Mouse (Mus musculus): Measurements from ENCODE around the gene Kif17. TPM values are rescaled to one million over a fixed set of nuclear protein-coding genes. Genes with fewer than 3 reads are reported as not detected.
A peak's percentile ranks its signal among the peaks of the same experiment; 100 is the strongest.

Gene Kif17
- total RNA-seq, 4 experiments from 2014 or later = 0.11 to 0.22 (median 0.14) TPM; not detected in 1

DNA sequence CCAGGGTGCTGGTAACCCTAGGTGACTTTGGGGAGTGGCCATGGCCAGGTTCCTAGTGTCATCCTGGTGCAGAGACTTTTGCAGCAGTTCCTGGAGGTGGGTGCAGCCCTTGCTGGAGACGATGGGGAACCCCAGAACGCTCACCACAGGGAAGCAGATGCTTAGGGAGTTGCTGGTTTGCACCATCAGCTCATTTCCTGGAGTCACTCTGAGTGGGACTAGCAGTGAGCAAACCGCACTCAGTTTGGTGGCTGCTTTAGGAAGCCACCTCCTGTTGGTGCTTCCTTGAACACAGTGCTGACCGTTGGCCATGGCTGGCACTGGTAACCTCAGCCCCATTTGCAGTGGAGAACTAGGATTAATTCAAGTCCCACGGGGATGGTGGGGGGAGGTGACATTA lies 9.2 kb downstream of the Kif17 start:
- no peak for DNase-seq (ENCODE audit: low spot score)

DNA sequence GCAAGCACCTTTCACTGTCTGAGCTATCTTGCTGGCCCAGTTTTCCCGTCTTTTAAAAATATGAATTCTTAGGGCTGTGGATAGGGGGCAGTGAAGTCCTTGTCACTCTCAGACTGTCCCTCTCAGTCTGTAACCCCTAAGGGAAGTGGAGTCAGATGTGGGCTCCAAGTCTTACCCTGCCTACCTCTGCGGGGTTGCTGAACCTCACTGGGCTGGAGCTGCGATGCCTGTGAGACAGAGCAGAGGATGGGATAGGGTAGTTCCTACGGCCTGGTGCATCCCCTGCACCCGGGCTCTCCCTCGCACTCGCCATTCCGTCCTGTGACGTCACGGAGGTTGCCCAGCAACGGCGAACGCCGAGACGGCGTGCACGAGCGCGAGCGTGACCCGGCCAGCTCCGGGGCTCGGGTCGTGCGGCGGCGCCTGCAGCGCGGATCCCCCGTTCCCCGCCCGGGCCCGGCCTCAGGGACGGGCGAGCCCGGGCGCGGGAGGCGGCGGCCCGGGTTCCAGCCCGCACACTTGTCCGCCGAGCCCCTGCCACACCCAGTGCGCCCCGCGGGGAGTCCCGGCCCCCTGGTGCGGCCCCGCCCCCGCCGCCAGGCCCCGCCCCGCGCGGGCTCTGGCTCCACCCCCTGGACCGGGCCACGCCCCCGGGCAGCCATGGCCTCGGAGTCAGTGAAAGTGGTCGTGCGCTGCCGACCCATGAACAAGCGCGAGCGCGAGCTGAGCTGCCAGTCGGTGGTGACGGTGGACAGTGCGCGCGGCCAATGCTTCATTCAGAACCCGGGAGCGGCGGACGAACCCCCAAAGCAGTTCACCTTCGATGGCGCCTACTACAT lies 11.8 kb downstream of the Kif17 start:
- DNase-seq (ENCODE audit: low spot score) = peak; percentile 73

DNA sequence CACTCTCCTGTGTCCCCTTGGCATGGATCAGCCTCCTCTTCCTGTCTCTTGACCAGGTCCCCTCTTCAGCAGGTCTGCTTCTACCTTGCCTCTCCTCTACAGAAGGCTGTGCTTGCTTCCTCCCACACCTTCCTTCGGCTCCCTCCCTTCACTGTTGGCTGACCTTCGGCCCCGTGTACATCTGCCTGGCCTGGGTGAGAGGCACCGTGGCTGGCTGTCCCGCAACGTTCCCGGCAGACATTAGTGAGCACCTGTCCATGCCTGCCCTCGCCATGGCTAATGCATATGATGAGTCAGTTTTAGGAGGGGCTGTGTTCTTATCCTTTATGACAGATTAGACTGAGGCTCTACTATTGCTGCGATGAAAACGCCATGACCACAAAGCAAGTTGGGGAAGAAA lies 17.6 kb downstream of the Kif17 start:
- no peak for DNase-seq (ENCODE audit: low spot score)

DNA sequence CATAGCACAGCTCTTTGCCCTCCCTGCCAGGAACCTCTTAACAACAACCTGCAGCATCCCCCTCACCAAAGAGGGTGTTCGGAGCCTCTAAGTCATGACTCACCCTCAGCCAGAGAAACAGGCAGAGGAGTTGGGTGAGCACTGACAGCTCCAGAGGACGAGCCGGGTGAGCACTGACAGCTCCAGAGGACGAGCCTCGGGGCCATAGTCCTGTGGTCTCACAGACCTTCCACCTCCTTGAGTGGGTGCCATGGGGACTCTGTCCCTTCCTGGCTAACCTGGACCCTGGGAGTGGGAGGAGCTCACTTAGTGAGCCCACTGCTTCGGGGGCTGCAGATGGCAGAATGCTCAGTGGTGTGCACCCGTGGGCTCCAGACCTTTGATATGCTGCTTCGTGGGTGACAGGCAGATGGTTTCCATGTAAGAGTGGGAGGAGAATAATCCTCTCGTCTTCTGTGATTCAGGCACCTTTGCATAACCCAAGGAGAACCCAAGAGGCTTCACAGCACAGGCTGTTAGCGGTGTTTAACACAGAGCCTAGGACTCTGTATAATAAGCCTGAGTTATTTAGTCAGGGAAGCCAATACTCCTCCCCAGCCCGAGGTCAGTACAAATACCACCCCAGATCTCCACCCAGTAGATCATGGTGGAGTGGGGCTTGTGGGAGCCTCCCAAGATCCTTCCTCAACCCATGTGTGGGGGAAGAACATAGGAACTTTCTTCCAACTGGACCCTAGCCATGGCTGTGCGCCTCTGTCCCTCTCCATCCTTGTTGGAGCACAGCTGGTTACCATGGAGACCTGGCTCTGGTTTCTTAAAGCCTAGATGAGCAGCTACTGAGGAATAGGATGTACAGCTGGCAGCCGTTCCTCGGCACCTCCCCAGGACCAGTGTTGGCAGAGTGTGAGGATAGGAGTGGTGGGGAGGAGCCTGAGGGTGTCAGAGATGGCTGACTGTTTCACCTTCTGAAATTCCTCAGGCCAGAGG lies 22.1 kb downstream of the Kif17 start:
- peak; percentile 19 for DNase-seq (ENCODE audit: low spot score)

DNA sequence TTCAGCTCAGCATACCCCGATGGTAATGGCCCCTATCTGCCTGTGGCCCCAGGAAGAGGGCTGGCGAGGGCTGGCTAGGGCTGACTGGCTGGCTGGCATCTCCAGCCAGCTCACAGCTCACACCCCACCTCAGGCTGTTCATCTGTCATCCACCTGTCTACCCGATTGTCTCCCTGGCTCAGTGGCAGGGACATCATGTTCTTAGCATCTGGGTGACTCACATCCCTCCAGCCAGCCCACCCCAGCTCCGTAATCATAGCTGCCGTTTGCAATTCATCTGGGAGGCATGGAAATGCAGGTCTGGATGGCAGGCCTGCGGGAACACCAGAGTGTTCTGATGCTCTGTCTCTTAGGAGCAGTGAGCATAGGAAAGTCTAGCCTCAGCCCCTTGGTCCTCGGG lies 28.1 kb downstream of the Kif17 start:
- no peak for DNase-seq (ENCODE audit: low spot score)

DNA sequence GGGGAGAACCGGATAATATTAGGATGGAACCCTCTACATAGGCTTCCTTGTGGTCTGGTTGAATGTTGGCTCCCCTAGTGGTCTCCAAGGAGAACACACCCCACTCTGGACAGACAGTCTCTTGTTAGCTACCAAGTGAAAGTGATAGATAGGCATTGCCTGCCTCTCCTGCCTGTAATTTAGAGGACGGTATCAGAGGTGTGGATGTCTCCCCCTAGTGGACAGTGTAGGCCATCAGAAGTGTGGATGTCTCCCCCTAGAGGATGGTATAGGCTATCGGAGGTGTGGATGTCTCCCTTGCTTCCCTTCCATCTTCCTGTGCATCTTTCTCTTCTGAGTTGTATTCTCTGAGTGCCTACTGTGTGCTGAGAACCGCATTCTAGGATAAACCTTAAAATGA lies 32.6 kb downstream of the Kif17 start:
- peak; percentile 67 for DNase-seq (ENCODE audit: low spot score)

DNA sequence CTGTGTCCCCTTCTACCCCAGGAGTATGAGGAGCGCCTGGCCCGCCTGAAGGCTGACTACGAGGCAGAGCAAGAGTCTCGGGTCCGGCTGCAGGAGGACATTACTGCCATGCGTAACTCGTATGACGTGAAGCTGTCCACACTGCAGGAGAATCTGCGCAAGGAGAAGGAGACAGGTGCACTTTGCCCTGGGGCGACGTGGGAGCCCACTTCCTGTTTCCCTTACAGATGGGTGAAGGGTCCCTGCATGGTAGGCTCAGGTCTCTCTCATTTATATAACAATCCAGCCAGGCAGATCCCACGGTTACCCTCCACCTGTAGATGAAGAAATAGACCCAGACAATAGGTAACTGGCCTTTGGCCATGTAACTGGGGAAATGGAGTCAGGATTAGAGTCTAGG lies 36.2 kb downstream of the Kif17 start:
- no peak for DNase-seq (ENCODE audit: low spot score)

DNA sequence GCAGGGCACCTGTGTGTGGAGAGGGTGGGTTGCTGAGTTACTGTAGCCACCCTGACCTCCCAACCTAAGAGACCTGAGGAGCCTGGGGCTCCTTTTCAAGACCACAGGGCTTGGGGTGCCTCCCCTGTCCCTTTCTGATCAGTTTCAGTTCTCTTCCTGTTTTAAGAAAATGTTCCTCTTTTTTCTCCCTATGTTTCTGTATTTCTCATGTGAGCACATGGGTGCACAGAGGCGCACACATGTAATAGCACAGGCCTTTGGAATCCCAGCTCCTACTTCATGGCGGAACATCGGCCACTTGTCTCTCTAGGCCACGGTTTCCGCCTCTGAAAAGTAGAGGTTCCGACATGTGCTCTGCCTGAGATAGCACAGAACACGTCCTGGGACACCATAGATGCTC lies 38.5 kb downstream of the Kif17 start:
- no peak for DNase-seq (ENCODE audit: low spot score)

DNA sequence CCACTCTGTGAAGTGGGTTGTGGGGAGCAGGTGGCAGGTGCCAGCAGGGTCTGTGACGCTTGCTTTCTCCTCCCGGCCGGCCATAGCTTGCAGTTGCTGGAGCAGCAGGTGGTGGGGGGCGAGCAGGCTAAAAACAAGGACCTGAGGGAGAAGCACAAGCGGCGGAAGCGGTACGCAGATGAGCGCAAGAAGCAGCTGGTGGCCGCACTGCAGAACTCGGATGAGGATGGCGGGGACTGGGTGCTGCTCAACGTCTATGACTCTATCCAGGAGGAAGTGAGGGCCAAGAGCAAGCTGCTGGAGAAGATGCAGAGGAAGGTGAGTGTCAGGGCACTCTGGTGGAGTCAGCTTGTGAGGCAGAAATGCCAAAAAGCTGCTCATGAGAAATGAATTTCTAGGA lies 41.8 kb downstream of the Kif17 start:
- DNase-seq (ENCODE audit: low spot score) = no peak

DNA sequence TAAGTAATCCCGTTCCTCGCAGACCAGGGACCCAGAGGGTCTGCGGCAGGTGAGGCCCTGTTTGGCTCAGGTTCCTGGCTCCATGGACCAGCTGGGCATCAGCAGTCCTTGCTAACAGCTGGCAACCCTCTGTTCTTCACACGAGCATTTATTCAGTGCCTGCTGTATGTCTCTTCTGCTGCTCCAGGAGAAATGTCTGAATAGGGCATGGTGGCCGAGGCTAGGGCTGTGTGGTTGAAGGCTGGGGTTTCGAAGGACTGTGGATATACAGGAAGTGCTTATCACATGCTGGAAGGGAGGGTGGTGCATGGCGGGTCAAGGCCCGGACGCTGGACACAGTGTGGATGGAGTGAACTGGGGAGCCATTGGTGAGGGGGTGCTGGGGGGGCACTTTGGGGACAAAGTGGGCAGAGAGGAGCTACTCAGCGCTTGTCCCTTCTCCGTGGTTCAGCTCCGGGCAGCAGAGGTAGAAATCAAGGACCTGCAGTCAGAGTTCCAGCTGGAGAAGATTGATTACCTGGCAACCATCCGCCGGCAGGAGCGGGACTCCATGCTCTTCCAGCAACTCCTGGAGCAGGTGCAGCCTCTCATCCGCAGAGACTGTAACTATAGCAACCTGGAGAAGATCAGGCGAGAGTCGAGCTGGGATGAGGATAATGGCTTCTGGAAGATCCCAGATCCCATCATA lies 43.2 kb downstream of the Kif17 start:
- no peak for DNase-seq (ENCODE audit: low spot score)

DNA sequence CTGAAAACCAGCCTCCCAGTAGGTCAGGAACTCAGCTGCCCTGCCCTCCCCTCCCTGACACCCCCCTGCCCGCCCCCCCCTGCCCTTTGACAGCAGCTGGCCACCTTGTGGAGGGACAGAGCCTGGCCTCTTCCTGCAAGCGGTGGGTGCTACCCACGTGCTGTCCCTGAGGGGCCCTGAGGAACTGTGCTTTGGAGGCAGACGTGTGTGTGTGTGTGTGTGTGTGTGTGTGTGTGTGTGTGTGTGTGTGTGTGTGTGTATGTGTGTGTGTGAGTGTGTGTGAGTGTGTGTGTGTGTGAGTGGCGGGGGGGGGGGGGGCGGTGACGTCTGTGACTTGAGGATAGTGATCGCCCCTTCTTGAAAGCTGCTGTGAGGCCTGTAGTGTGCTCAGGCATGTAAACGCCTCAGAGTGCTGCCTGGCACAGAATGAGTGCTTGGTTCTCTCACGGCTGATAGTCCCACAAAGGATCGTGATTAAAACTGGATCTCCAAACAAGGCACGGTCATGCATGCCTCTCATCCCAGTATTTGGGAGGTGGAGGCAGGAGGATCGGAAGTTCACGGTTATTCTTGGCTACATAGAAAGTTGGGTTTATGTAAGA lies 43.8 kb downstream of the Kif17 start:
- DNase-seq (ENCODE audit: low spot score) = no peak

DNA sequence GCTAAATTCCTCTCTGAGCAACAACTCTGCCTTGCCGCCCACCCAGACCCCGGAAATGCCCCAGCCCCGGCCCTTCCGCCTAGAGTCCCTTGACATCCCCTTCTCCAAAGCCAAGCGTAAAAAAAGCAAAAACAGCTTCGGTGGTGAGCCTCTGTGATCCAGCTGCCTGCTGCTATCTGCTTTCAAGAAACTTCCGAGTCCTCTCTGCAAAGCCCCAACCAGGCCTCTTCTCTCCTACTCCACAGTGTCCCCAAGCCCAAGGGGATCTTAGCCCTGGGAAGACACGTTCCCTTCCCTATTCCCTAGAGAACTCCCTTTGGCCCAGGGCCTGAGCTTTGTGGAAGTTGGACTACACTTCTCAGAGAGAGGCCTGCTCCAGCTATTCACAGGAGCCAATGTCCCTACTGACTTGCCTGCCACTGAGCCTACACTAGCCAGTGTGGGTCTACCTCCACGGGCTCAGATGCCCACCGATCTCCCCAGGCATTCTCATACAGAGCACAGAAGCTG lies 51.1 kb downstream of the Kif17 start:
- peak; percentile 34 for DNase-seq (ENCODE audit: low spot score)

DNA sequence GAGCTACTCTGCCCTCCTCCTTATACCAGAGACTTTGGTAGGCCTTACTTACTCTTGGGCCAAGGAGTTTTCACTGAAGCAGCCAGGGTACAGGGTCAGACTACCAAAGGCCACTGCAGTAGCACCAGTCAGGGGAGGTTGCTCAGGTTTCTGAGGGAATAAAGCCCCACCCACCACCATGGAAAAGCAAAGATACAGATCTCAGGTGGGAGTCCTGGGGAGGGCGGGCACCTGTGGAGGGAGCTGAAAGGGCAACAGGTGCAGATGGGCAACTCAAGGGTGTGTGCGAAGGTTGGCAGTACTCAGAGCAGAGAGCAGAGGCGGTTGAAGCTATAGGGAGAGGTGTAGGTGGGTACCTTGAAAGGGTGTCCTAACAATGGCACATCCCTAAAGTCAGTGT lies 52.8 kb downstream of the Kif17 start:
- DNase-seq (ENCODE audit: low spot score) = no peak

DNA sequence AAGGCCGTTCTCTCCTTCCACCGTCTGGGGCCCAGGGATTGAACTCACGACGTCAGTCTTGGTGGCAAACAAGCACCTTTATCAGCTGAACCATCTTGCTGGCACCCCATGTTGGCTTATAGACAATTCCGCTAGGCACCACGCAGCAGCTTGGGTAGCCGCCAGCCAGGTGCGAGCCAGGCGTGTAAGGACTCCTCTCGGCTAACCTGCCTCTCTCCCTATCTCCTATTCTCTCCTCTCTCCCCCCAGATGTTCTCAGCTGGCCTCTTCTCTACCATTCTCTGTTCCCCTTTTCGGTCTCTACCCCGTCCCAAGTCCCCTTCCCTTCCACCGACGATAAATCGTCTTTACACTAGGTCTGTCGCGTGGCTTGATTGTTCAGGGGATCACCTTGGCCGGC lies 53.5 kb downstream of the Kif17 start:
- no peak for DNase-seq (ENCODE audit: low spot score)

DNA sequence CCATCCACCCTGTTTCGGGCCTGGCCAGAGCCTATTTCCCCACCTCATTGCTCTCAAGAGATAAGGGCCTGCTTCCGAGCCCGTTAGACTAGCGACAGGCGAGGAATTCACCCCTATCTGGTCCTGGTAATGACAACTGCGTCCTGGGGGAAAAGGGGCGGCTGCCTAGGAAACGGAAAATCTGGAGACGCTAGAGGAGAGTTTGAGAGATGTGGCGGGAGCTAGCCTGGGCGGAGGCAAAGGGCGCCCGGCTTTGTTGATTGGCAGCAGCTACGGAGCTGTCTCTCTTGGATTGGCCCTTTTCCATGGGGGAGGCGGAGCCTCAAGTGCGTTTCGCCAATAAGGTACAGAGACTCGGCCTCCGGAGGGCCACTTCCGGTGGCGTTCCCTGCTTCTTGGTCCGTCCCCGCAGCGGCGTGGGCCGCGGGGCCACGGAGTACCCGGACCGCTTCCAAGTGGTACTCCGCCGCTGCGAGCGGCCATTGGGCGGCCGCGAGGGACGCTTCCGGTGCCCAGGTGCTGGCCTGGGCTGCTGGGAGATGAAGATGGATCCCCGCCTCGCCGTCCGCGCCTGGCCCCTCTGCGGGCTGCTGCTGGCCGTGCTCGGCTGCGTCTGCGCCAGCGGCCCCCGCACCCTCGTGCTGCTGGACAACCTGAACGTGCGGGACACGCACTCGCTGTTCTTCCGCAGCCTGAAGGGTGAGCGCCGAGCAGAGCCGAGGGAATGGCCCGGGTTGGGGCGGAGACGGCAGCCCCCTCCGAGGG lies 54.3 kb downstream of the Kif17 start, which contains the start of gene Ddost:
Gene Ddost, plus strand, starts transcription at position 391 of the 765 bp plus-strand sequence.
- peak; percentile 98 for DNase-seq (ENCODE audit: low spot score)

DNA sequence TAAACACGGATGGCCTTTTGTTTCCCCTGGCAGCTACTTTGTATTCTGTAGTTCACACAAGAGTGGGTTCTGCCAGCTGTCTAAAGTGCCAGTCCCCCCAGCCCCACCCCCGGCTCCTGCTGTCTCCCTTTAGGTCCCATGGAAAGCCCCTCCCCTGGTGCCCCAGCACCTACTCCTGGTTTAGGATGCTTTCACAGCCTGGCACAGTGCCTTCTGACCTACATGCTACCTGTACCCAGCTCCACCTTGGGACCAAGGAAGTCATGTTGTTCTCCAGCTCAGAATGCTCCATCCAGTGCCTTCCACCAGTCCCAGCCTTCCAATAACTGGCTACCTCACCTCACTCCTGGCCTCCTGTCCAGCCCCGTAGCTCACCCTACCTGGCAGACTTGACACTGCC lies 56.8 kb downstream of the Kif17 start:
- DNase-seq (ENCODE audit: low spot score) = no peak

DNA sequence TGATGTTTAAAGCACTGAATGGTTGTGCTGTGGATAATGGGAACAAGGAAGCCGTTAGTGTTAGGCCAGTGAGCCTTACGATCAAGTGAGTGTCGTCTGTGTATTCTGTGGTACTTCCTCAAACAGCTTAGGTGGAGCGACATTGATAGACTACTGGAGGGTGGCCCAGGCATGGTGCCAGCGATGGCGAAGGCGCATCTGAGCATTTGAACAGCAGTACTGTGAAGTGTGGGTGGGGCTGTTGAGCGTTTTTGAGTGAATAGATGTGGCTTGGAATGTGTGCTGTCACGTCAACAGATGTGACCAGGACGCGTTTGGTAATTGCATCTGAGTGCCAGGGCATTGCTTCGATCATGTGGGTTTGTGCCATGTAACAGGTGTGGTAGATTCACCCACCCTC lies 57.5 kb downstream of the Kif17 start:
- no peak for DNase-seq (ENCODE audit: low spot score)

DNA sequence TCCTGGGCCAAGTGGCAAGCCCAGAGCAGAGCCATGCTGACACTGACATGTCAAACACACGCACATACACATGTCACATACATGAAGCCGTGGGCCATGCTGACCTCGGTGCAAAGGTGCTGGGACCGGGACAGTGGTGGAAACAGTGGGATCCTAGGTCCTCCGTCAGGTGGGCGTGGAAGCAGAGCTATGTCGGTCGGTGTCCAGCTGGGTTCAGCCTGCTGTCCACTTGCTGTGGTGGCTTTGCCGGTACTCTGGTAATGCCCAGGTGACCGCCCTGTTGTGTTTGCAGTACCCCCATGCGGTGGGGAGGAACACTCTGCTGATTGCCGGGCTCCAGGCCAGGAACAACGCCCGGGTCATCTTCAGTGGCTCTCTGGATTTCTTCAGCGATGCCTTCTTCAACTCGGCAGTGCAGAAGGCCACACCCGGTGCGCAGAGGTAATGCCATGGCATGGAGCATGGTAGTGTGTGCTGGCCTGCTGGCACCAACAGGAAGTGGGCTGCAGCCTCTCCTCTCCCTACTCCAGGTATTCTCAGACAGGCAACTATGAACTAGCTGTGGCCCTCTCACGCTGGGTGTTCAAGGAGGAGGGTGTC lies 60.2 kb downstream of the Kif17 start:
- no peak for DNase-seq (ENCODE audit: low spot score)

DNA sequence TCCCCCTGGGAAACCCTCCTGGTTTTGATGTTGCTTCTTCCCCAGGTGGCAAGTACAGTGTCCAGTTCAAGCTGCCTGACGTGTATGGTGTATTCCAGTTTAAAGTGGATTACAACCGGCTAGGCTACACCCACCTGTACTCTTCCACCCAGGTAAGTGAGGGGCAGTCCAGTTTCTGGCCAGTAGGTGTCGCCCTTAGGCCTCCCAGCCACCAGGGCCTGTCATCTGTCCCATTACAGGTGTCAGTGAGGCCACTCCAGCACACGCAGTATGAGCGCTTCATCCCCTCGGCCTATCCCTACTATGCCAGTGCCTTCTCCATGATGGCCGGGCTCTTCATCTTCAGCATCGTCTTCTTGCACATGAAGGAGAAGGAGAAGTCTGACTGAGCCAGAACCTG lies 61.4 kb downstream of the Kif17 start:
- DNase-seq (ENCODE audit: low spot score) = no peak

DNA sequence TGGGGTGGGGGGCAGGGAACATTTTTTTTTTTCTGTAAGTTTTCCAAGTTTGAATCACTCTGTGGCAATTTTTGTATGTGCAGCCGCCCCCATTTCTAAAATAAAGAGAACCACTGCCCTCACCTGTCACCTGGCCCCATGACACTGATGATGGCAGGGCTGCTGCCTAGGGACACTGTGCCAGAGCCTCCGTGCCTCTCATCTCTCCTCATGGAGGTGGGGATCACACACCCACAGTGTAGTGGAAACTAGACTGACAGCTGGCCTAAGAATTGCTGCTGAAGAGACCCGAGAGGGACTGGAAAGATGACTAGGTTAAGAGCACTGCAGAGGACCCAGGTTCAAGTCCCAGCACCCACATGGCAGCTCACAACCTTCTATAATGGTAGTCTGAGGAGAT lies 61.9 kb downstream of the Kif17 start:
- no peak for DNase-seq (ENCODE audit: low spot score)

Data from heart, adult 8-10 months (tissue).